Mouse (Mus musculus) brown adipose tissue, adult 24 weeks (tissue): ENCODE data around the gene Mypn. TPM values are rescaled to one million over a fixed set of nuclear protein-coding genes. Genes with fewer than 3 reads are reported as not detected.

Experiments used
- H3K27ac ChIP-seq: fragments of 200-500 bp; replicated peaks from 2 replicates; pipeline ENCODE4 v1.5.1; 2012; ENCODE audit warnings: low read depth, mild to moderate bottlenecking, low read length
- H3K4me1 ChIP-seq: fragments of 200-500 bp; 2 replicates; pipeline ENCODE4 v1.6.1; 2012; ENCODE audit warnings: low read length, mixed read lengths; ENCODE audit not compliant: control insufficient read depth, insufficient read depth, insufficient read length
- H3K4me3 ChIP-seq: fragments of 200-500 bp; 2 replicates; pipeline ENCODE4 v1.5.1; 2012; ENCODE audit warnings: low read depth, mild to moderate bottlenecking, low read length, moderate library complexity; ENCODE audit not compliant: insufficient read depth
- polyA plus RNA-seq: library from polyadenylated mRNA; stranded (reverse); fragments of >200 nt; gene quantifications from 2 replicates; pipeline ENCODE4 v1.2.4, GENCODE M21; 2012; ENCODE audit not compliant: missing spikeins, insufficient read depth, insufficient read length

The Mypn gene
- polyA plus RNA-seq, 1 experiment, result 1.5 TPM

- H3K4me3 ChIP-seq, result peak overlapping the region; percentile 27; the same call in 1 of the 2 replicates
- H3K27ac ChIP-seq, result peak overlapping the region; percentile 50; the same call in 1 of the 2 replicates
- H3K4me1 ChIP-seq, result no peaks in the 10 kb centered on the region
Observed at GRCm38 (mm10) chr10:63177286-63178140, 26.2 kb downstream of the Mypn start.

DNA sequence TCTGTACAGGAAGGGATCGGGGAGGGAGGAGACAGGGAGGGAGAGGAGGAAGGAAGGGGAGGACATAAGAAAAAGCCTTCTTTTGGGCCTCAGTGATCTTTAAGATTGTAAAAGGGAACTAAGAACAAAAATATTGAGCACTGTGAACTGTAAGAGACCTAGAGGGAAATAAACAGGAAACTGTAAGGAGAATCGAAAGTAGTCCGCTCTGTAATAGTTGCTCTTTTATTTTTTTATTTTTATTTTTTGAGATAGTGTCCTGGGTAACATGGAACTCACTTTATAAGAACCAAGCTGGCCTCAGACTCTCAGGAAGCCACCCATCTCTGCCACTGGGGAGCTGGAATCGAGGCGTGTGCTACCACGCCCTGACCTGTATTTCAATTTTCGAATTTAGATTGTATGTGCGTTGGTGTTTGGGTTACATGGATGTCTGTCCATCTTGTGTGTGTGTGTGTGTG is 27.3 kb downstream of the Mypn start:
- Histone ChIP-seq H3K4me1 (no peaks in the 10 kb centered on the region), H3K4me3 (peak overlapping the region; percentile 30), H3K27ac (peak overlapping the region; percentile 89)

DNA sequence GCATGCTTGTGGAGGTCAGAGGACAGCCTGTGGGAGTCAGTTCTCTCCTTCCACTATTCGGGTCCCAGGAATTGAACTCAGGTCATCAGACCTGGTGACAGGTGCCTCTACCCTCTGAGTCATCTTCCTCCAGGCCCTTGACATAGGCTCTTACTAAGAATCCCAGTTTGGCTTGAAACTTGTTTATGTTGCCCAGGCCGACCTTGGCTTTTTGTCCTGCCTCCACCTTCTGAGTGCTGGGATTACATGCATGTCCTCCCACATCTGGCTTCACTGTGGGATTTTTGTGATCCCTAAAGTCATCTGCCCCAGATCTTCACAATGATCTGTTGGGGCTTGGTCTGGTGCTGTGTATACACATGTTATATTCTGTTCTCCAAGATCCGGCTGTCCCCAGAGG is 31.7 kb downstream of the Mypn start:
- Histone ChIP-seq H3K27ac (no peak overlapping the region), H3K4me1 (no peaks in the 10 kb centered on the region), H3K4me3 (no peak overlapping the region)

- no peak overlapping the region for H3K4me3 ChIP-seq
- H3K4me1 ChIP-seq, result no peaks in the 10 kb centered on the region; the same call in 1 of the 2 replicates
- H3K27ac ChIP-seq, result no peak overlapping the region
Observed at GRCm38 (mm10) chr10:63169503-63169902, 34.2 kb downstream of the Mypn start.

- Histone ChIP-seq H3K4me3 (no peak overlapping the region), H3K4me1 (no peaks in the 10 kb centered on the region; the same call in 1 of the 2 replicates), H3K27ac (no peak overlapping the region)
Observed at GRCm38 (mm10) chr10:63168124-63168523, 35.6 kb downstream of the Mypn start.

DNA sequence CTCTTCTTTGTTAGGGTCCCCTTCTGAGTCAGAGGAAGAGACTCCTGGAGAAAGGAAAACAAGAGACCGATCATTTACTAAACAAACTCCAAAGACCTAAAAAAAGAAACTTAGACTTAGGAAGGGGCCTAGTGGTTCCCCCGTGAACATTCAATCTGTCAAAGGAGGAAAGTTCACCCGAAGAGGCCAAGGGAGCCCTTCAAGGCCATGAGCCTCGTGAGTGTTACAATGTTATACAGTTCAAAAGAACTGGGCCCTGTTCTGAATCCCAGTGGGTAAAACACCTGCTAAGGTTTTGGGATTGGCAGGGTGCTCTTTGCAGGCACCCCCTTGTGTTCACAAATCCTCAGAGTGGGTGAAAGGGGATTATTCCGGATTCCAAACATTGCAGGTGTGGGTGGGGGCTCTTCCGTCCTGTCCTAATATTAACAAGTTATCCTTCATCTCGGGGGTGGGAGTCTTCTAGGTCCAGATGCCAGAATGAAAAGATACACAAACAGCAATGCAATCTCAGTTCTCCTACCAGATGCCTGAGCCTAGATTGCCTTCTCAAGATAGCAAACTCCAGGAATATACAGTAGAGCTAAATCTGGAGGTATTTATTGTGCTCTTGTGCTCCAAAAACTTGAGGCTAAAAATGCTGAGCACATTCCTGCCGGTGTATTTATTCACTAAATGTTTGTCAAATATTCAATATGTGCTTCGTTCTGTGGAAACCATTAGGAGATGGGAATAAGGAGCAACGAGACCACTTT is 36.3 kb downstream of the Mypn start:
- H3K27ac ChIP-seq, result no peak overlapping the region
- H3K4me3 ChIP-seq, result no peak overlapping the region
- no peaks in the 10 kb centered on the region; the same call in 1 of the 2 replicates for H3K4me1 ChIP-seq

GRCm38 (mm10) chr10:63165752-63166412 is 37.9 kb downstream of the Mypn start:
- no peak overlapping the region for H3K4me3 ChIP-seq
- H3K4me1 ChIP-seq, result no peaks in the 10 kb centered on the region; the same call in 1 of the 2 replicates
- no peak overlapping the region for H3K27ac ChIP-seq

DNA sequence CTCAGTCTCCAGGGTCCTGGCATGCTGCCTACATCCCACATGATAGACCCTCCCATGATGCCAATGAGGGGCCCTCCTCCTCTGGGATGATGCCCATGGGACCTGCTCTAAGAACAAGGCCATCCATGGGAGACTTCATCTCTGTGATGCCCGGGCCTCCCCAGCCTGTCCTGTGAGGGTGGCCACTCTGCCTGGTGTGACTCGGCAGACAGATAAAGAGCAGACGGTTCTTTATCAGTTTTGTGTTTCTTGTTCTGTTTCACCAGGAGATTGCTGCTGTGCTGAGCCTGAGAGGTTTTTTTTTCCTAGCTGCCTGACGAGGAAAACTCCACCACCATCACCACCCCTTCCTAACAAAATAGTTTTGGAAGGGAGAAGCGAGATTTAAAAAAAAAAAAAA is 42.5 kb downstream of the Mypn start:
- Histone ChIP-seq H3K4me1 (no peaks in the 10 kb centered on the region; the same call in none of the 2 replicates), H3K27ac (no peak overlapping the region), H3K4me3 (no peak overlapping the region)

DNA sequence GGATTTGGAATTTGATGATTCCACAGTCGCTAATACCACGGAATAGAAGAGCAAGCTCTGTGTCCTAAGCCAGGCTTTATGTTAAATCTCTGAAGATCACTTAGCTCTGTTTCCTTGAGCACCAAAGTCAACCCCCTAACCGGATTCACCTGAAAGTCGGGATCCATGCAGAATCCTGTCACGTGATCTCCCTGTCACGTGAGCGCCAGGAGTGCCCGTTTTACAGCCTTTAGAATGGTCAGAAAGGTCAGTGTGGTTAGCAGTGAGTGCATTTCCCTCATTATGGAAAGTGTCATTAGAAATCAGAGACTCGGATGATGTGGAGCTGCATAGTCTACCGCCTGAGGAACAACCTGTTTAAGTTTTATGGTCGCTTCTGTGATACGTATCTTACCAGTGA is 43.1 kb downstream of the Mypn start:
- no peak overlapping the region for H3K4me3 ChIP-seq
- no peak overlapping the region for H3K27ac ChIP-seq
- H3K4me1 ChIP-seq, result no peaks in the 10 kb centered on the region; the same call in 1 of the 2 replicates

DNA sequence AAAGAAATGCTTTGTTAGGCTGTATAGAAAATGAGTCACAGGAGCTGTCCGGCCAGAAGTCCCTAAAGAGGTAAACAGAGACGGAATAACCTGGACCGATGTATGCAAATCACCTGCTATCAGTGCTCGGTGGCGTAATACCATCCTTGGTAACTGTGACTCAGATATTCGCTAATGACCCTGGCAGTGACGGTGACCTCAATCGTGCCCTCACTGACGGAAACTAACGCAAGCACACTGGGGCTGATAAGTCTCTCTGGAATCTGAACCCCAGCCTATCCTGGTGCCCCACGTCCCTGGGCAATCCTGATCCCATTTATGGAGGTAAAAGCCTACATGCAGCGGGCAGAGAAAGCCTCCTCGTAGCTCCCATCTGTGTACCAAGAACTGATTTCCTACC is 45.6 kb downstream of the Mypn start:
- no peak overlapping the region for H3K4me3 ChIP-seq
- no peaks in the 10 kb centered on the region; the same call in 1 of the 2 replicates for H3K4me1 ChIP-seq
- no peak overlapping the region for H3K27ac ChIP-seq

DNA sequence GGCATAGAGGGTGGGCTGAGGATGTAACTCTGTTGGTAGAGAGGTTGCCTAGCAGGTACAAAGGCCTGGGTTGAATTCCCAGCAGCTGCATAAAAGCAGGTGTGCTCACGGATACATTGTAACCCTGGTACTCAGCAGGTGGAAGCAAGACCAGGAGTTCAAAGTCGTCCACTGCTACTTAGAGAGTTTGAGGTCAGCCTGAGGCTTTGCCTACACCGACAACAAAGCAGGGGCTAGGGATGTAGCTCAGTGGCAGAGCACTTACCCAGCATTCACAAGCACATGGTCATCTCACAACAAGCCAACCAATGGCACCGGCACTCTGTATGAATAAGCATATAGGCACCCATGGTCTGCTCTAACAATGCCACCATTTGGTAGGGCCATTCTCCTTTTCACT is 46.3 kb downstream of the Mypn start:
- Histone ChIP-seq H3K4me3 (no peak overlapping the region), H3K27ac (no peak overlapping the region), H3K4me1 (no peaks in the 10 kb centered on the region; the same call in 1 of the 2 replicates)

DNA sequence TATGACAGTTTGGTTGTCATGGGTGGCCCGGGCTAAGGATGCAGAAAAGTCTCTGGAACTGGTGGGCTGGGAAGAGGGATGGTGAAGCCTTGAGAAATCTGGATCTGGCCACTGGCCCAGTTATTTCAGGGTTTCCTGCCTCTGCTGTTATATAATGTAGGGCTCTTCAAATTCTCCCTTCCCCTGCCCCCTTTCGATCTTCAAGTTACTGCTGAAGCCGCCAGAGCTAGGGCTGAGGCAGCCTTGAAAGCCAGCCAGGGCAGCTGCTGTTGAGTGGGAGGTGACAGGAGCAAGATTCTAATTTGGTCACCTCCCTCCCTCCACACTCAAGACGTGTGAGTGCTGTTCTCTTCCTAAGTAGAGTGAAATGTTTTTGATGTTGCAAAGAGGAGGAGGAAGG is 46.8 kb downstream of the Mypn start:
- no peaks in the 10 kb centered on the region; the same call in 1 of the 2 replicates for H3K4me1 ChIP-seq
- no peak overlapping the region for H3K27ac ChIP-seq
- H3K4me3 ChIP-seq, result no peak overlapping the region

DNA sequence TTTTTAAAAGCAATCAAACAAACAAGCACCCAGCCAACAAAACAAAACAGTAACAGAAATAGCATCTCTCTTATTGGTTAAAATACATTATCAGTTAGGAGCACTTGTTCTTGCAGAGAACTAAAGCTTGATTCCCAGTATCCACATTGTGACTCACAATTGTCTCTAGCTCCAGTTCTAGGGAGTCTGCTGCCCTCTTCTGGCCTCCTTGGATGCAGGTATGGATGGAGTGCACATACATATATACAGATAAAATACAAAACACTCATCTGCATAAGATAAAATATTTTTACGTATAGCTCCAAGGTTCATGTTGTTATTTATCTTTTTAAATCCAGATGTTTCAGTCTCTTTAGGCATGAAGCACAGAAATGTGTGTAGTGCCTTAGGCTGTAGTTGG is 47.4 kb downstream of the Mypn start:
- H3K4me3 ChIP-seq, result no peak overlapping the region
- H3K27ac ChIP-seq, result no peak overlapping the region
- H3K4me1 ChIP-seq, result no peaks in the 10 kb centered on the region; the same call in 1 of the 2 replicates

GRCm38 (mm10) chr10:63155668-63156350 is 47.9 kb downstream of the Mypn start:
- no peak overlapping the region for H3K4me3 ChIP-seq
- H3K27ac ChIP-seq, result no peak overlapping the region
- no peaks in the 10 kb centered on the region; the same call in 1 of the 2 replicates for H3K4me1 ChIP-seq
